Mouse (Mus musculus): Measurements from ENCODE around the gene Loxl3.

Loxl3 gene

DNA sequence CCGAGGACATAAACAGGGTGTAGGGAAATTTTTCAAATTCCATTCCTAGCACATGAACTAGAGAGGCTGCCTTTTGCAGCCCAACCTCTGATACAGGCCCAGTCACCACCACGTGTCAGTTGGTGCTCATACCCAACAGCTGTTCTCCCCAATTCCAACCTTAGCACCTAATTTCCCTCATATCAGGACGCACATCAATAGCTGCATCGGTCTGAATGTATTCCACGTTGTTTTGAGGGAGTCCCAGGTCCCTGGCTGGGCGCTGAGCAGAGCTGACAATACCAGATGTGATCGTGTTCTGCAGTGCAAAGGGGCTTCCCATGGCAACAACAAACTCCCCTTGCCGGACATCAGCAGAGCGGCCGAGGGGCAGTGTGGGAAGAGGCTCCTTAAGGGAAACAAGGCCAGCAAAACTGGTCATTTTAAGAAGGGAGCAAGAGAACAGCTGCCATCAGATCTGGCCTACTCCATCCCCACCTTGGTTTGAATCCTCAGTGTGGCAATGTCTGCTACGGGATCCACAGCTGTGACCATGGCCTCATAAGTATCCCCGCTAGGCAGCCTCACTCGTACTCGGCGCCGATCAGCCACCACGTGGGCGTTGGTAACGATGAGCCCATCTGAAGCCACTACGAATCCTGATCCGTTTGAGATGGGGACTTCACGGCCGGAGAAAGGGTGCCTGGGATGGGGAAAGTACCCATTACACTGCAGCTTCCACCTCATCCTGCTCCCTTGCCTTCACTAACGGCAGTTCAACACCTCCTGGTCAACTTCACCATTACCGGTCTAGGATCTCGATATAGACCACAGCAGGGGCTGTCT lies 19.4 kb downstream of the Loxl3 start:
- DNase-seq (ENCODE audit: extremely low read depth, low read depth), result peak; percentile 44

GRCm38 (mm10) chr6:83054074-83054851 lies 20.3 kb downstream of the Loxl3 start, which contains the start of gene Aup1:
Gene Aup1 (plus strand): TSS chr6:83054521.
- peak; percentile 96 for DNase-seq (ENCODE audit: extremely low read depth, low read depth)

GRCm38 (mm10) chr6:83054871-83055431 lies 21.0 kb downstream of the Loxl3 start, which contains the start of gene Htra2:
Gene Htra2 (minus strand): TSS chr6:83055273.
- no peak for DNase-seq (ENCODE audit: extremely low read depth, low read depth)

DNA sequence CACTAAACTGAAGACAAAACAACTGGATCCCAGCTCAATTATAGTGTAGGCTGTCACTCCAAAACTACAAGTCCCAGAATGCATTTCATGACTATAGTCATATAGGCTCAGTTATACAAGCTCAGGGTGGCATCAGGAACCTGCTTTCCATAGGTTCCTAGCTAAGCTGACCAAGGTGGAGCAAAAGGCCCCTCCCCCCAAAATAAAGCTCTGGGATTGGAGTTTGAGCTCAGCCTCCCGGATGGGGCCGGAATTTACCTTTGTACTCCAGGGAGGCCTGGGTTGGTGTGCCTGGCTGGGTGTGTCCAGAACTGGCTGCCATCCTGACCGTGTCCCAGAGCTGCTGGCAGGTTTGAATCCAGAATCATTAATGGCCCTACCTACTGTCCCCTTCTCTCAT lies 23.8 kb downstream of the Loxl3 start, which contains the start of gene Dqx1:
Dqx1 (plus strand) TSS at position 55 of the 400 bp plus-strand sequence.
- no peak for DNase-seq (ENCODE audit: extremely low read depth, low read depth)

GRCm38 (mm10) chr6:83058725-83059124 lies 24.8 kb downstream of the Loxl3 start:
- DNase-seq (ENCODE audit: extremely low read depth, low read depth), result no peak

- no peak for DNase-seq (ENCODE audit: extremely low read depth, low read depth)
Observed at GRCm38 (mm10) chr6:83065995-83066394, 32.0 kb downstream of the Loxl3 start.

DNA sequence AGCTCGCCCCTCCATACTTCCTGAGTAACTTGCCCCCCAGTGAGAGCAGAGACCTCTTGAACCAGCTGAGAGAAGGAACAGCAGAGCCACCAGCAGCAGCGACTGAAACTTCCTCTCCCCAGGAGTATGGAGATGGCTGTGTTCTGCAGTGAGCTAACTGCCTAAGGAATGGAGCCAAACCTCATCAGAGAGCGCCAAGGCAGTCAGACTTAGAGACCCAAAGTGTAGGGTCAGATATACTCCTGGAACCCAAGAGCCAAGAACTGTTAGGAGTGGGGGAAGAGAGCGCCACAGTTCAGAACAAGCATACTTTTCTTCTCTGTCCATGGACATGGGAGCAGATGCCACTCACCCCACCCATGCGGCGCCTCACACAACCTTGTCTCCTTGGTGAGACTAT lies 32.5 kb downstream of the Loxl3 start:
- no peak for DNase-seq (ENCODE audit: extremely low read depth, low read depth)

GRCm38 (mm10) chr6:83068221-83068620 lies 34.2 kb downstream of the Loxl3 start:
- DNase-seq (ENCODE audit: extremely low read depth, low read depth), result no peak

GRCm38 (mm10) chr6:83068706-83069487 lies 34.9 kb downstream of the Loxl3 start:
- no peak for DNase-seq (ENCODE audit: extremely low read depth, low read depth)

DNA sequence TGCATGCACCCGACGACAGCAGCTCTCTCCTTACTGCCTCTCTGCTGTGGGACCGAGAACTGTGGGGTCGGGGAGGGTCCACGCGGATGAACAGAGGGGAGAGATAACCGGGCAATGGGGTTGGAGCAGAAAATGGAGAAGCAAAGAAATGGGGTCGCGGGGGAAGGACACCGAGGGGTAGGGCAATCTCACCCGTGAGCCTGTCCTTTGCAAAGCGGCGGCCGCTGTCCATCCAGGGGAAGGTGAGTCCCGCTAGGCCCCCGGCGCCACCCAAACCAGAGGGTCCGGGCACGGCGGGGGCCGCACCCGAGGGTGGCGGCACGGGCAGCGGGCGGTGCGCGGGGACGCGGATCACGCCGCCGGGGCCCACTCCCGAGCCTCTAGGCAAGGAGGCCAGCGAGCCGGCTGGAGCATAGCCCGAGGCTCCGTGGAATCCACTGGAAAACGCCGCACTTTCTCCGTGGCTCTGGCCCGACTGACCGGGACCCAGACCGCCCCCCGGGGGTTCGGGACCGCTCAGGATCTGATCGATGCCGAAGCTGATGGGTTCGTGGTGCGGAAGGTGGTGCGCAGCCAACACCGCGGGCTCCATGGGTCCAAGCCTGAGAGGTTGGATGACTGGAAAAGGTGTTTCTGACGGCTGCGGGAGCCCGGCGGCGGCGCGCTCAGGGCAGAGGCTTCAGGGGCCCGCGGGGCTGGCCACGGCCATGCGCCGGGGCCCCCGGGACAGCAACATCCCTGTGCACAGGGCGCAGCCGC lies 35.7 kb downstream of the Loxl3 start:
- no peak for DNase-seq (ENCODE audit: extremely low read depth, low read depth)

DNA sequence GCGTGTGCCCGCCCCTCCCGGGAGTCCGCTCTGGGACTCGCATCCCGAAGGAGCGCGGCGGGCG lies 36.1 kb downstream of the Loxl3 start, which contains the start of gene Tlx2:
Tlx2 (minus strand) TSS at position 47 of the 64 bp plus-strand sequence.
- no peak for DNase-seq (ENCODE audit: extremely low read depth, low read depth)

DNA sequence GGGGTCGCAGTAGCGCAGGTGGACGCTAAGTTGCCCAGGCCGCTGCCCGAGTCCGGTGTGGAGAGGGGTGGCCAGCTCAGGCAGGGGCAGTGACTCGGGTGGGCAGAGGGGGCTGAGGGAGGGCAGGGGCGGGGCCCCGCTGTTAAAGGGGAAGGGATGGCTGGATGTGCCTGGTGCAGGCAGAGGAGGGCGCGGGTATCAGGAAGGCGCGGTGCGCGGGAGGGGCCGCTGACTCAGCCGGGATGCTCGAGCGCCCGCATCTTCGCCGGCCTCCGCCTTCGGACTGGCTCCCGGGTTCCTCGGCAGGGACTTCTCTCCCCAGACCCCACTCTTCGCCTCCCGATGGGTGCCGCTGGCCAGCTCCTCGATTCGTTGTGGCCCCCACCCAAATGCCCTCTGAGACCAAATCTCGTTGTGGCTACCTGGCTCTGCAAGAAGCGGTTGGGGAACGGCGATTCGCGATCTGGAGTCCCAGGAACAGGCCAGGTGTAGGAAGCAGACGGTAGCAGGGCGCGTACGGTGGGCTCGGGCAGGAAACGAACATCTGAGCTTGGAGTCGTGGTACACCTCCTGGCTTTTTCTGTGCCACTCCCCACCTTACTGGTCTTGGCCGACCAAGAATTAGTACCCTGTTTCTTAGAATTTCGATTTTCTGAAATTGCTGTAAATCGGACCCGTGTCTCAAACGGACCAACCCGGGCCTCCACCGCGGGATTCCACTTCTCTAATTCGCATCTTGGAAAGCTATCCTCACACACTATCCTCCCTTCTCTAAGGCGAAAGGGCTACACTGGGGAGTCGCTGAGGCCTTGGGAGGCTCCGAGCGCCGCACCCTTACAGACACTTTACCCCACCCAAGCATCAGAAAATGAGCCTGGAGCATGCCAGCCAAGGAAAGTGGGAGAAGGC lies 36.6 kb downstream of the Loxl3 start:
- DNase-seq (ENCODE audit: extremely low read depth, low read depth), result no peak

DNA sequence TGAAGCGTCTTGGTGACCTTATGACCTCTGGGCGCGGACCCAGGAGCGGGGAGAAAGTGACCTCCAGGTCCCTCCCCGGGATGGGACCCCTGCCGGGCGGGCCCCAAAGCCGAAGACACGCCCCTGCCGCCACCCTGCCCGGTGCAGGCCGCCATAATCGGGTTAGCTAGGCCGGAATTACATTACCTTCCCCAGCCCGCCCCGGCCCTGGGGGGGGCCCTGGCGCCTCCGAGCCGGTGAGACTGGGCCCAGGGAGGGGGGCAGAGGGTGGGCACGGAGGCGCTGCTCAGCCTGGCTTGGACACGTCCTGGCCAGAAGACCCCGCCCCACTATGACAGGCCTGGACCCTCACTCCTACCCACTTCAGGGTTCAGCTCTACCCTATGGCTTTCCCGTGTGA lies 37.2 kb downstream of the Loxl3 start:
- DNase-seq (ENCODE audit: extremely low read depth, low read depth), result no peak

GRCm38 (mm10) chr6:83074979-83075378 lies 41.0 kb downstream of the Loxl3 start:
- DNase-seq (ENCODE audit: extremely low read depth, low read depth), result no peak

DNA sequence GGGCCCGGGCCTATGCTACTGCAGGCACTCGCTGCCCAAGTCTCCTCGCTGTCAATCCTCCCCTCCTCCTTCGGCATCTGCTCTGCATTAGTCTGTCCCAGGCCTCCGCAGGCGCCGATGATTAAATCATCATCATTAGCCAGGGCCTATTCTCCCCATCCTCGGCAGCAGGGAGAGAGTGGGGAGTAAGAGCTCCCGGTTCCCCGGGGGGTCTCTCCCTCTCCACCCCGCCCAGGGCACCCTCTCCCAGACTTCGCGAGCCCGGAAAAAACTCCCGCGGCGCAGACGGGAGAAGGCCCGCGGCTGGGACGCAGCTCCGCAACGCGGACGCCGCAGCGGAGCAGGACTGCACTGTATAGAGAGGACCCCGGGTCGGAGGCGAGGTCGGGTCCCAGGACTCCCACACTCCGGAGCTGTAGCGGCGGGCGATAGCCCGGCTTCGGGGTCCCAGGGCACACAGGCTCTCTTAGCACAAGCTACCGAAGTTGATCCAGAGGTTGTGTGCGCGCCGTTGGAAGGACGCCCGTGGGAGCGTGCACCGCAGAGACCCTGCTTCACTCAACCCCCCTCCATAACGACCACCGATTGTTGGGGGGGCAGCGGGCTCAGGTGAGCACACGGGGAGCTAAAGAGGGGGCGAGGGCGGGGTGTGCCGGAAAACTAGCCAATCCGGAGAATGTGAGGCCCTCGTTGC lies 43.8 kb downstream of the Loxl3 start, which contains the start of gene Pcgf1:
Pcgf1 (plus strand) TSS at position 240 of the 694 bp plus-strand sequence.
- peak; percentile 15 for DNase-seq (ENCODE audit: extremely low read depth, low read depth)

GRCm38 (mm10) chr6:83078324-83078858 lies 44.4 kb downstream of the Loxl3 start:
- peak; percentile 89 for DNase-seq (ENCODE audit: extremely low read depth, low read depth)

DNA sequence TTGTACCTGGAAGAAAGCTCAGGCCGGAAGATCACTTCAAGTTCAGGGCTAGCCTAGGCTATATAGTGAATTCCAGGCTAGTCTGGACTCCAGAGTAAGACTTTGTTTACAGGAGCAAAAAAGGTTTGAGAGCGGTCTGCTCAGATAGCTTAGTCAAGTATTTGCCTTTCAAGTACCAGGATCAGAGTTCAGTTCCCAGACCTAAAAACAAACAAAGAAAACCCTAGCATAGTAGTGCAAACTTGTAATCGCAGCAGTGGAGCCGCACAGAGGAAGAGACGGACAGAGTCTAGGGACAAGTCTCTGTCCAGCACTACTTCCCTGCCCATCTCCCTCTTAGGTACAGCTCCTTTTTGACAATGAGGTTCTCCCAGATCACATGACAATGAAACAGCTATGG lies 46.2 kb downstream of the Loxl3 start:
- DNase-seq (ENCODE audit: extremely low read depth, low read depth), result no peak

DNA sequence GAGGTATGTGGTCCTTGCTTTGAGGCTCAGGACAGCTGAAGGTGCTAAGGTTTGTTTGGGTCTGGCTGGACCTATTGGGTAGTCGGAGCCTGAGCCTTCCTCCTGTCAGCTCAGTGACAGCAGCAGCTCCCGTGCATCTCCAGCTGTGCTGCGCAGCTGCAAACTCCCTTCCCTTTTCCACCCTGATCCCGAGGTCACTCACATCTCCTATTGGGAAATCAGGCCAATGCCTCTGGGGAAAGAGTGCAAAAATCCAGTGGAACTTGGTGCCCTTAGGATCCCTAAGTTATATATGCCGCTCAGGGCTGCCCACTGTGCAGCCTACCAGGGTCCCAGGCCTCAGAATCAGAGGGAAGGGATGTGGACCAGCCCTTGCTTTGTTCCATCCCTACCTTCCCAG lies 49.5 kb downstream of the Loxl3 start:
- DNase-seq (ENCODE audit: extremely low read depth, low read depth), result no peak

- DNase-seq (ENCODE audit: extremely low read depth, low read depth), result no peak
Observed at GRCm38 (mm10) chr6:83084477-83084876, 50.5 kb downstream of the Loxl3 start.

All from MEL-GATA-1-ER (cell line).